Mouse (Mus musculus) heart, embryonic 16.5 days (tissue): ENCODE data around the gene Pop5. TPM values are rescaled to one million over a fixed set of nuclear protein-coding genes. Genes with fewer than 3 reads are reported as not detected.

Source experiments
- ATAC-seq: fragments of 200-750 bp; cut with Nextera tagmentation; replicated peaks from 2 replicates; pipeline ENCODE4 v1.8.0; 2017; ENCODE audit warnings: moderate number of reproducible peaks; ENCODE audit not compliant: insufficient read depth, low FRiP score; ENCODE audit errors: extremely low read depth
- H3K27ac ChIP-seq: fragments of 300-500 bp; sonication (generic); 2 replicates; pipeline ENCODE4 v1.5.1; 2014; ENCODE audit warnings: mild to moderate bottlenecking, low read length, control low read depth, moderate library complexity
- H3K27me3 ChIP-seq: fragments of 300-500 bp; sonication (generic); 2 replicates; pipeline ENCODE4 v1.6.1; 2014; ENCODE audit warnings: low read length, mixed read lengths; ENCODE audit not compliant: control insufficient read depth, insufficient read depth
- H3K36me3 ChIP-seq: fragments of 300-500 bp; sonication (generic); 2 replicates; pipeline ENCODE4 v1.6.1; 2014; ENCODE audit not compliant: control insufficient read depth, insufficient read depth
- H3K4me1 ChIP-seq: fragments of 300-500 bp; sonication (generic); 2 replicates; pipeline ENCODE4 v1.6.1; 2014; ENCODE audit warnings: low read length, mixed read lengths; ENCODE audit not compliant: control insufficient read depth, insufficient read depth
- H3K4me2 ChIP-seq: fragments of 300-500 bp; sonication (generic); 2 replicates; pipeline ENCODE4 v1.6.1; 2014; ENCODE audit warnings: low read depth, mild to moderate bottlenecking, control low read depth, low read length
- H3K4me3 ChIP-seq: fragments of 300-500 bp; sonication (generic); 2 replicates; pipeline ENCODE4 v1.5.1; 2014; ENCODE audit warnings: mild to moderate bottlenecking, control low read depth, low read length
- H3K9ac ChIP-seq: fragments of 300-500 bp; sonication (generic); 2 replicates; pipeline ENCODE4 v1.6.1; 2014; ENCODE audit warnings: low read length, control low read depth
- H3K9me3 ChIP-seq: fragments of 300-500 bp; sonication (generic); replicated peaks from 2 replicates; pipeline ENCODE4 v1.6.1; 2016; ENCODE audit warnings: low read length; ENCODE audit not compliant: control insufficient read depth
- WGBS: fragments of 180-500 bp; shearing (Covaris S2); extraction: QIAGEN DNeasy Blood & Tissue Kit; methylation state at CpG from one replicate; pipeline ENCODE4 v1.1.7; 2014; 5-methylcytosine and 5-hydroxymethylcytosine counted together
- polyA plus RNA-seq: library from polyadenylated mRNA; unstranded; fragments of >200 nt; fragmentation: Nextera tagmentation; extraction: Ambion mirVana; gene quantifications from 2 replicates; pipeline ENCODE4 v1.2.1, GENCODE M21; 2015

Gene Pop5
- 70.5 and 76.5 TPM in 2 replicates for polyA plus RNA-seq

- Histone ChIP-seq H3K4me1 (peaks cover 22% of the 10 kb centered on the region), H3K4me3 (peak within 1 kb of the TSS; percentile 70), H3K9me3 (no peaks in the 10 kb centered on the region), H3K27me3 (peaks cover 2% of the 10 kb centered on the region; the same call in 1 of the 2 replicates), H3K27ac (peak within 1 kb of the TSS; percentile 40), H3K36me3 (peaks cover 9% of the 10 kb centered on the region), H3K4me2 (peak within 1 kb of the TSS; percentile 95), H3K9ac (peak within 1 kb of the TSS; percentile 84)
- ATAC-seq, result peak; percentile 50
- 1% methylated on average over 21 of the region's 21 CpGs for WGBS
Observed at GRCm38 (mm10) chr5:115235786-115236263, at the start of gene Pop5. Gene Pop5, plus strand, starts transcription at chr5:115235836.

- Histone ChIP-seq H3K27me3 (peaks cover 19% of the 10 kb centered on the region), H3K36me3 (no peaks in the 10 kb centered on the region), H3K9ac (no peak overlapping the region), H3K4me3 (peak overlapping the region; percentile 21), H3K27ac (no peak overlapping the region), H3K4me2 (peak overlapping the region; percentile 50), H3K9me3 (no peaks in the 10 kb centered on the region), H3K4me1 (peaks cover 20% of the 10 kb centered on the region)
- ATAC-seq, result no peak
- 37% methylated on average over 17 of the region's 17 CpGs for WGBS
Observed at GRCm38 (mm10) chr5:115186371-115187073, 49.1 kb upstream of the Pop5 start.

GRCm38 (mm10) chr5:115187188-115188131, 48.2 kb upstream of the Pop5 start:
- peaks cover 13% of the 10 kb centered on the region for H3K4me1 ChIP-seq
- H3K4me3 ChIP-seq, result peak overlapping the region; percentile 21
- H3K4me2 ChIP-seq, result peak overlapping the region; percentile 50
- no peaks in the 10 kb centered on the region for H3K9me3 ChIP-seq
- H3K9ac ChIP-seq, result no peak overlapping the region
- WGBS, result 19% methylated on average over 26 of the region's 26 CpGs
- peak overlapping the region; percentile 61 for H3K27ac ChIP-seq
- H3K36me3 ChIP-seq, result no peaks in the 10 kb centered on the region
- peak; percentile 81 for ATAC-seq
- H3K27me3 ChIP-seq, result peaks cover 28% of the 10 kb centered on the region

GRCm38 (mm10) chr5:115188824-115189223, 46.8 kb upstream of the Pop5 start:
- Histone ChIP-seq H3K4me1 (peaks cover 9% of the 10 kb centered on the region), H3K27me3 (peaks cover 41% of the 10 kb centered on the region), H3K27ac (no peak overlapping the region), H3K4me3 (no peak overlapping the region), H3K9ac (no peak overlapping the region), H3K9me3 (no peaks in the 10 kb centered on the region), H3K4me2 (no peak overlapping the region), H3K36me3 (no peaks in the 10 kb centered on the region)
- ATAC-seq, result no peak
- WGBS, result 47% methylated on average over 5 of the region's 5 CpGs

GRCm38 (mm10) chr5:115190081-115190480, 45.6 kb upstream of the Pop5 start:
- WGBS, result 76% methylated on average over 12 of the region's 12 CpGs
- peaks cover 16% of the 10 kb centered on the region for H3K4me1 ChIP-seq
- ATAC-seq, result no peak
- H3K9ac ChIP-seq, result no peak overlapping the region
- no peak overlapping the region for H3K4me3 ChIP-seq
- no peaks in the 10 kb centered on the region for H3K9me3 ChIP-seq
- no peak overlapping the region for H3K4me2 ChIP-seq
- peaks cover 54% of the 10 kb centered on the region for H3K27me3 ChIP-seq
- no peaks in the 10 kb centered on the region for H3K36me3 ChIP-seq
- H3K27ac ChIP-seq, result no peak overlapping the region

- no peaks in the 10 kb centered on the region for H3K36me3 ChIP-seq
- H3K4me3 ChIP-seq, result no peak overlapping the region
- no peaks in the 10 kb centered on the region for H3K9me3 ChIP-seq
- 11% methylated on average over 29 of the region's 29 CpGs for WGBS
- H3K27ac ChIP-seq, result no peak overlapping the region
- peaks cover 16% of the 10 kb centered on the region for H3K4me1 ChIP-seq
- H3K9ac ChIP-seq, result no peak overlapping the region
- peaks cover 55% of the 10 kb centered on the region for H3K27me3 ChIP-seq
- no peak overlapping the region for H3K4me2 ChIP-seq
- no peak for ATAC-seq
Observed at GRCm38 (mm10) chr5:115191880-115192827, 43.5 kb upstream of the Pop5 start.

GRCm38 (mm10) chr5:115192828-115193195, 42.8 kb upstream of the Pop5 start:
- 16% methylated on average over 7 of the region's 7 CpGs for WGBS
- Histone ChIP-seq H3K4me2 (peak overlapping the region; percentile 92; the same call in 1 of the 2 replicates), H3K27ac (no peak overlapping the region), H3K4me3 (peak overlapping the region; percentile 57), H3K9me3 (no peaks in the 10 kb centered on the region), H3K36me3 (no peaks in the 10 kb centered on the region), H3K27me3 (peaks cover 55% of the 10 kb centered on the region), H3K4me1 (peaks cover 16% of the 10 kb centered on the region), H3K9ac (no peak overlapping the region)
- no peak for ATAC-seq

- under 1% methylated on average over 34 of the region's 34 CpGs for WGBS
- ATAC-seq, result peak; percentile 63; the same call in 1 of the 2 replicates
- peak overlapping the region; percentile 92 for H3K4me2 ChIP-seq
- H3K27me3 ChIP-seq, result peaks cover 55% of the 10 kb centered on the region
- H3K4me1 ChIP-seq, result peaks cover 16% of the 10 kb centered on the region
- H3K27ac ChIP-seq, result no peak overlapping the region
- peak overlapping the region; percentile 57 for H3K4me3 ChIP-seq
- H3K9ac ChIP-seq, result peak overlapping the region; percentile 4; the same call in 1 of the 2 replicates
- no peaks in the 10 kb centered on the region for H3K36me3 ChIP-seq
- H3K9me3 ChIP-seq, result no peaks in the 10 kb centered on the region
Observed at GRCm38 (mm10) chr5:115193226-115193625, 42.4 kb upstream of the Pop5 start.
